Mouse (Mus musculus) neural tube, embryonic 14.5 days (tissue): ENCODE results near the gene Myb. TPM values are rescaled to one million over a fixed set of nuclear protein-coding genes. Genes with fewer than 3 reads are reported as not detected.

Experiments
- ATAC-seq: fragments of 200-750 bp; cut with Nextera tagmentation; 2 replicates; pipeline ENCODE4 v1.8.0; 2017; ENCODE audit warnings: low read depth, mild to moderate bottlenecking, moderate TSS enrichment, moderate library complexity
- H3K27ac ChIP-seq: fragments of 300-500 bp; sonication (generic); 2 replicates; pipeline ENCODE4 v1.5.1; 2014; ENCODE audit warnings: low read depth, mild to moderate bottlenecking, control low read depth, low read length, moderate library complexity, mixed read lengths
- H3K27me3 ChIP-seq: fragments of 300-500 bp; sonication (generic); 2 replicates; pipeline ENCODE4 v1.6.1; 2014; ENCODE audit warnings: low read length; ENCODE audit not compliant: control insufficient read depth, insufficient read depth
- H3K36me3 ChIP-seq: fragments of 300-500 bp; sonication (generic); 2 replicates; pipeline ENCODE4 v1.6.1; 2014; ENCODE audit warnings: low read length, mixed read lengths; ENCODE audit not compliant: control insufficient read depth, insufficient read depth
- H3K4me1 ChIP-seq: fragments of 300-500 bp; sonication (generic); 2 replicates; pipeline ENCODE4 v1.6.1; 2014; ENCODE audit warnings: low read length; ENCODE audit not compliant: control insufficient read depth, insufficient read depth
- H3K4me2 ChIP-seq: fragments of 300-500 bp; sonication (generic); 2 replicates; pipeline ENCODE4 v1.6.1; 2014; ENCODE audit warnings: mild to moderate bottlenecking, low read depth, low read length, control low read depth
- H3K4me3 ChIP-seq: fragments of 300-500 bp; sonication (generic); 2 replicates; pipeline ENCODE4 v1.5.1; 2014; ENCODE audit warnings: low read depth, low read length, control low read depth, mixed read lengths
- H3K9ac ChIP-seq: fragments of 300-500 bp; sonication (generic); replicated peaks from 2 replicates; pipeline ENCODE4 v1.6.1; 2014; ENCODE audit warnings: low read depth, mild to moderate bottlenecking, control low read depth, low read length, mixed read lengths
- H3K9me3 ChIP-seq: fragments of 300-500 bp; sonication (generic); 2 replicates; pipeline ENCODE4 v1.6.1; 2016; ENCODE audit warnings: low read length; ENCODE audit not compliant: control insufficient read depth
- WGBS: fragments of 180-500 bp; shearing (Covaris S2); extraction: QIAGEN DNeasy Blood & Tissue Kit; methylation state at CpG from one replicate; pipeline ENCODE4 v1.1.7; 2014; 5-methylcytosine and 5-hydroxymethylcytosine counted together
- polyA plus RNA-seq: library from polyadenylated mRNA; unstranded; fragments of >200 nt; fragmentation: Nextera tagmentation; extraction: Ambion mirVana; gene quantifications from 2 replicates; pipeline ENCODE4 v1.2.1, GENCODE M21; 2014

Gene Myb
- polyA plus RNA-seq, 1 experiment from 2014 or later, result 2.3 TPM

GRCm38 (mm10) chr10:21195597-21195996 is 34.8 kb upstream of the Myb start:
- 26% methylated on average over 8 of the region's 8 CpGs for WGBS
- Histone ChIP-seq H3K9ac (no peak overlapping the region), H3K27ac (no peak overlapping the region), H3K9me3 (no peaks in the 10 kb centered on the region), H3K4me3 (no peak overlapping the region), H3K4me1 (no peaks in the 10 kb centered on the region), H3K4me2 (no peak overlapping the region), H3K27me3 (no peaks in the 10 kb centered on the region), H3K36me3 (no peaks in the 10 kb centered on the region)
- no peak for ATAC-seq

GRCm38 (mm10) chr10:21193935-21194505 is 33.2 kb upstream of the Myb start:
- no peaks in the 10 kb centered on the region for H3K27me3 ChIP-seq
- ATAC-seq, result no peak
- H3K4me1 ChIP-seq, result no peaks in the 10 kb centered on the region
- H3K9me3 ChIP-seq, result no peaks in the 10 kb centered on the region
- no peak overlapping the region for H3K4me2 ChIP-seq
- 64% methylated on average over 3 of the region's 3 CpGs for WGBS
- H3K4me3 ChIP-seq, result no peak overlapping the region
- no peak overlapping the region for H3K9ac ChIP-seq
- H3K36me3 ChIP-seq, result no peaks in the 10 kb centered on the region
- H3K27ac ChIP-seq, result no peak overlapping the region

- H3K9me3 ChIP-seq, result no peaks in the 10 kb centered on the region
- H3K4me1 ChIP-seq, result no peaks in the 10 kb centered on the region
- WGBS, result 37% methylated on average over 10 of the region's 10 CpGs
- ATAC-seq, result no peak
- H3K4me3 ChIP-seq, result no peak overlapping the region
- H3K4me2 ChIP-seq, result no peak overlapping the region
- H3K9ac ChIP-seq, result no peak overlapping the region
- no peaks in the 10 kb centered on the region for H3K36me3 ChIP-seq
- no peaks in the 10 kb centered on the region for H3K27me3 ChIP-seq
- no peak overlapping the region for H3K27ac ChIP-seq
These were observed 32.5 kb upstream of the Myb start for GRCm38 (mm10) chr10:21193088-21193934.

- H3K4me2 ChIP-seq, result no peak overlapping the region
- no peak overlapping the region for H3K9ac ChIP-seq
- H3K9me3 ChIP-seq, result no peaks in the 10 kb centered on the region
- H3K27me3 ChIP-seq, result no peaks in the 10 kb centered on the region
- WGBS, result 79% methylated on average over 10 of the region's 10 CpGs
- no peaks in the 10 kb centered on the region for H3K4me1 ChIP-seq
- no peak overlapping the region for H3K27ac ChIP-seq
- ATAC-seq, result no peak
- no peaks in the 10 kb centered on the region for H3K36me3 ChIP-seq
- H3K4me3 ChIP-seq, result no peak overlapping the region
These were observed 31.7 kb upstream of the Myb start for GRCm38 (mm10) chr10:21192436-21192835.

- H3K9me3 ChIP-seq, result no peaks in the 10 kb centered on the region
- no peak for ATAC-seq
- H3K9ac ChIP-seq, result no peak overlapping the region
- H3K4me1 ChIP-seq, result no peaks in the 10 kb centered on the region
- no peak overlapping the region for H3K27ac ChIP-seq
- no peaks in the 10 kb centered on the region for H3K27me3 ChIP-seq
- no peak overlapping the region for H3K4me2 ChIP-seq
- no peaks in the 10 kb centered on the region for H3K36me3 ChIP-seq
- WGBS, result 85% methylated on average over 9 of the region's 9 CpGs
- no peak overlapping the region for H3K4me3 ChIP-seq
These were observed 29.1 kb upstream of the Myb start for GRCm38 (mm10) chr10:21189756-21190397.

GRCm38 (mm10) chr10:21189275-21189601 is 28.5 kb upstream of the Myb start:
- no peak for ATAC-seq
- Histone ChIP-seq H3K9me3 (no peaks in the 10 kb centered on the region), H3K4me3 (peak overlapping the region; percentile 19; the same call in 1 of the 2 replicates), H3K4me1 (no peaks in the 10 kb centered on the region), H3K27ac (no peak overlapping the region), H3K27me3 (no peaks in the 10 kb centered on the region), H3K36me3 (no peaks in the 10 kb centered on the region), H3K9ac (no peak overlapping the region), H3K4me2 (peak overlapping the region; percentile 40)
- 24% methylated on average over 8 of the region's 8 CpGs for WGBS

GRCm38 (mm10) chr10:21188564-21189274 is 27.9 kb upstream of the Myb start:
- Histone ChIP-seq H3K9ac (peak overlapping the region; percentile 29; the same call in 1 of the 2 replicates), H3K4me3 (peak overlapping the region; percentile 19; the same call in 1 of the 2 replicates), H3K36me3 (no peaks in the 10 kb centered on the region), H3K27me3 (no peaks in the 10 kb centered on the region), H3K27ac (no peak overlapping the region), H3K4me2 (peak overlapping the region; percentile 40), H3K9me3 (no peaks in the 10 kb centered on the region), H3K4me1 (no peaks in the 10 kb centered on the region)
- peak; percentile 72; the same call in 1 of the 2 replicates for ATAC-seq
- WGBS, result 29% methylated on average over 11 of the region's 11 CpGs

GRCm38 (mm10) chr10:21187847-21188246 is 27.1 kb upstream of the Myb start:
- ATAC-seq, result no peak

More at GRCm38 (mm10) chr10:21187847-21188246, 27.1 kb upstream of the Myb start:
- Histone ChIP-seq H3K4me2 (no peak overlapping the region), H3K9me3 (no peaks in the 10 kb centered on the region), H3K36me3 (no peaks in the 10 kb centered on the region), H3K9ac (no peak overlapping the region), H3K27ac (no peak overlapping the region), H3K27me3 (no peaks in the 10 kb centered on the region), H3K4me3 (no peak overlapping the region), H3K4me1 (no peaks in the 10 kb centered on the region)
